Mouse (Mus musculus) forebrain, embryonic 14.5 days (tissue): Measurements from ENCODE around the gene Plekho1. TPM values are rescaled to one million over a fixed set of nuclear protein-coding genes. Genes with fewer than 3 reads are reported as not detected.
"Not testable (repeated sequence)": the region's sequence is repeated elsewhere in the genome, so short reads cannot be mapped to it uniquely, and the experiment has no call there.

Experiments
- ATAC-seq: fragments of 200-750 bp; cut with Nextera tagmentation; 2 replicates; pipeline ENCODE4 v1.8.0; 2017; ENCODE audit warnings: mild to moderate bottlenecking, moderate library complexity
- DNase-seq: peaks from one replicate; pipeline ENCODE4 v3.0.0-alpha.2; 2015; ENCODE audit warnings: low spot score
- H3K27ac ChIP-seq: fragments of 300-500 bp; sonication (generic); 2 replicates; pipeline ENCODE4 v1.5.1; 2014; ENCODE audit warnings: low read depth, mild to moderate bottlenecking, control low read depth, low read length, moderate library complexity
- H3K27me3 ChIP-seq: fragments of 300-500 bp; sonication (generic); replicated peaks from 2 replicates; pipeline ENCODE4 v1.6.1; 2014; ENCODE audit warnings: low read length, control low read depth, mixed read lengths; ENCODE audit not compliant: control insufficient read depth, insufficient read depth
- H3K36me3 ChIP-seq: fragments of 300-500 bp; sonication (generic); 2 replicates; pipeline ENCODE4 v1.6.1; 2014; ENCODE audit warnings: low read length, control low read depth; ENCODE audit not compliant: control insufficient read depth, insufficient read depth
- H3K4me1 ChIP-seq: fragments of 300-500 bp; sonication (generic); 2 replicates; pipeline ENCODE4 v1.6.1; 2014; ENCODE audit warnings: antibody characterized with exemption, low read length, control low read depth; ENCODE audit not compliant: control insufficient read depth, insufficient read depth
- H3K4me2 ChIP-seq: fragments of 300-500 bp; sonication (generic); 2 replicates; pipeline ENCODE4 v1.6.1; 2014; ENCODE audit warnings: mild to moderate bottlenecking, control low read depth, low read length
- H3K4me3 ChIP-seq: fragments of 300-500 bp; sonication (generic); 2 replicates; pipeline ENCODE4 v1.5.1; 2014; ENCODE audit warnings: low read depth, low read length, control low read depth
- H3K9ac ChIP-seq: fragments of 300-500 bp; sonication (generic); 2 replicates; pipeline ENCODE4 v1.6.1; 2014; ENCODE audit warnings: mild to moderate bottlenecking, low read length, control low read depth, moderate library complexity
- H3K9me3 ChIP-seq: fragments of 300-500 bp; sonication (generic); replicated peaks from 2 replicates; pipeline ENCODE4 v1.6.1; 2016; ENCODE audit warnings: low read length, control low read depth, mixed read lengths; ENCODE audit not compliant: control insufficient read depth
- WGBS: fragments of 180-500 bp; shearing (Covaris S2); extraction: QIAGEN DNeasy Blood & Tissue Kit; methylation state at CpG from one replicate; pipeline ENCODE4 v1.1.7; 2014; 5-methylcytosine and 5-hydroxymethylcytosine counted together
- polyA plus RNA-seq: library from polyadenylated mRNA; unstranded; fragments of >200 nt; fragmentation: Nextera tagmentation; extraction: Ambion mirVana; gene quantifications from 2 replicates; pipeline ENCODE4 v1.2.1, GENCODE M21; 2014

The Plekho1 gene
- polyA plus RNA-seq, 1 experiment from 2014 or later: 67.4 TPM

- no peaks in the 10 kb centered on the region for H3K4me1 ChIP-seq
- no peak overlapping the region for H3K4me2 ChIP-seq
- DNase-seq: peak; percentile 54
- H3K27me3 ChIP-seq: no peaks in the 10 kb centered on the region
- H3K4me3 ChIP-seq: no peak overlapping the region
- H3K9ac ChIP-seq: no peak overlapping the region
- H3K9me3 ChIP-seq: no peaks in the 10 kb centered on the region
- peak overlapping the region; percentile 65 for H3K27ac ChIP-seq
- ATAC-seq: no peak
- peaks cover 3% of the 10 kb centered on the region; the same call in 1 of the 2 replicates for H3K36me3 ChIP-seq
These were observed 42.8 kb downstream of the Plekho1 start for GRCm38 (mm10) chr3:95953023-95953422.

GRCm38 (mm10) chr3:95951566-95951965, 44.2 kb downstream of the Plekho1 start:
- Histone ChIP-seq H3K4me3 (peak overlapping the region; percentile 41), H3K9ac (peak overlapping the region; percentile 70), H3K4me2 (peak overlapping the region; percentile 49), H3K27ac (peak overlapping the region; percentile 97)
- ATAC-seq: 0 out of 2 replicates have a peak, but pooled peaks have one; percentile 19
- not testable (repeated sequence) for H3K9me3 ChIP-seq, H3K27me3 ChIP-seq, H3K4me1 ChIP-seq, DNase-seq, H3K36me3 ChIP-seq
- WGBS: 75% methylated on average over 11 of the region's 12 CpGs

- H3K36me3 ChIP-seq: peaks cover 12% of the 10 kb centered on the region
- H3K4me2 ChIP-seq: peak overlapping the region; percentile 49
- 2% methylated on average over 49 of the region's 49 CpGs for WGBS
- no peaks in the 10 kb centered on the region for H3K27me3 ChIP-seq
- peak overlapping the region; percentile 41 for H3K4me3 ChIP-seq
- peak overlapping the region; percentile 97 for H3K27ac ChIP-seq
- ATAC-seq: peak; percentile 96
- DNase-seq: peak; percentile 96
- peak overlapping the region; percentile 70 for H3K9ac ChIP-seq
- no peaks in the 10 kb centered on the region for H3K9me3 ChIP-seq
- H3K4me1 ChIP-seq: no peaks in the 10 kb centered on the region
These were observed 44.8 kb downstream of the Plekho1 start for GRCm38 (mm10) chr3:95950763-95951551.

GRCm38 (mm10) chr3:95948325-95948724, 47.5 kb downstream of the Plekho1 start:
- Histone ChIP-seq H3K9me3 (no peaks in the 10 kb centered on the region), H3K9ac (no peak overlapping the region), H3K36me3 (peaks cover 26% of the 10 kb centered on the region), H3K27me3 (no peaks in the 10 kb centered on the region), H3K4me1 (no peaks in the 10 kb centered on the region), H3K27ac (no peak overlapping the region), H3K4me3 (no peak overlapping the region), H3K4me2 (no peak overlapping the region)
- ATAC-seq (no peak), DNase-seq (no peak)
- WGBS: 91% methylated on average over 5 of the region's 5 CpGs

- H3K36me3 ChIP-seq: peaks cover 51% of the 10 kb centered on the region
These were observed 50.0 kb downstream of the Plekho1 start for GRCm38 (mm10) chr3:95945731-95946240.

GRCm38 (mm10) chr3:95944742-95945141, 51.1 kb downstream of the Plekho1 start:
- no peak for ATAC-seq

More at GRCm38 (mm10) chr3:95945731-95946240, 50.0 kb downstream of the Plekho1 start:
- Histone ChIP-seq H3K9ac (no peak overlapping the region), H3K4me1 (no peaks in the 10 kb centered on the region), H3K27ac (no peak overlapping the region), H3K27me3 (no peaks in the 10 kb centered on the region), H3K4me2 (no peak overlapping the region), H3K4me3 (no peak overlapping the region), H3K9me3 (no peaks in the 10 kb centered on the region)
- DNase-seq (peak; percentile 10), ATAC-seq (no peak)
- 82% methylated on average over 14 of the region's 14 CpGs for WGBS

GRCm38 (mm10) chr3:95943226-95943625, 52.6 kb downstream of the Plekho1 start:
- Histone ChIP-seq H3K27ac (no peak overlapping the region), H3K27me3 (no peaks in the 10 kb centered on the region), H3K9me3 (no peaks in the 10 kb centered on the region), H3K36me3 (peaks cover 74% of the 10 kb centered on the region), H3K4me2 (no peak overlapping the region), H3K4me3 (no peak overlapping the region), H3K9ac (no peak overlapping the region), H3K4me1 (no peaks in the 10 kb centered on the region)
- no peak for DNase-seq
- no peak for ATAC-seq
- WGBS: 89% methylated on average over 7 of the region's 7 CpGs

More at GRCm38 (mm10) chr3:95944742-95945141, 51.1 kb downstream of the Plekho1 start:
- Histone ChIP-seq H3K9me3 (no peaks in the 10 kb centered on the region), H3K27ac (no peak overlapping the region), H3K27me3 (no peaks in the 10 kb centered on the region), H3K36me3 (peaks cover 62% of the 10 kb centered on the region), H3K9ac (no peak overlapping the region), H3K4me2 (no peak overlapping the region), H3K4me1 (no peaks in the 10 kb centered on the region), H3K4me3 (no peak overlapping the region)
- 90% methylated on average over 8 of the region's 8 CpGs for WGBS
- no peak for DNase-seq

GRCm38 (mm10) chr3:95942749-95943148, 53.1 kb downstream of the Plekho1 start:
- ATAC-seq: no peak
- no peak overlapping the region for H3K4me3 ChIP-seq
- H3K4me2 ChIP-seq: no peak overlapping the region
- no peaks in the 10 kb centered on the region for H3K4me1 ChIP-seq
- H3K27ac ChIP-seq: no peak overlapping the region
- no peak for DNase-seq
- H3K36me3 ChIP-seq: peaks cover 79% of the 10 kb centered on the region
- H3K27me3 ChIP-seq: no peaks in the 10 kb centered on the region
- no peaks in the 10 kb centered on the region for H3K9me3 ChIP-seq
- H3K9ac ChIP-seq: no peak overlapping the region
- WGBS: 83% methylated on average over 6 of the region's 6 CpGs

GRCm38 (mm10) chr3:95938835-95939234, 57.0 kb downstream of the Plekho1 start:
- H3K9me3 ChIP-seq: no peaks in the 10 kb centered on the region
- ATAC-seq: no peak
- no peak overlapping the region for H3K4me2 ChIP-seq
- no peak overlapping the region for H3K27ac ChIP-seq
- H3K36me3 ChIP-seq: peaks cover 90% of the 10 kb centered on the region
- H3K27me3 ChIP-seq: no peaks in the 10 kb centered on the region
- no peaks in the 10 kb centered on the region for H3K4me1 ChIP-seq
- no peak overlapping the region for H3K9ac ChIP-seq
- H3K4me3 ChIP-seq: no peak overlapping the region
- WGBS: 90% methylated on average over 15 of the region's 15 CpGs
- DNase-seq: no peak
